Mouse (Mus musculus): ENCODE results near the gene Pitx2. TPM values are rescaled to one million over a fixed set of nuclear protein-coding genes. Genes with fewer than 3 reads are reported as not detected.

Gene Pitx2
- total RNA-seq, 1 experiment from 2014 or later: not detected

Other genes with a start within 250 kb of the Pitx2 start
- gene Enpep, start 132.8 kb downstream of the Pitx2 start, total RNA-seq (2021): 11.5 and 13.0 TPM in 2 replicates

All from adrenal gland, postnatal 14 days (tissue).